Mouse (Mus musculus): ENCODE measurements around the gene Kndc1. TPM values are rescaled to one million over a fixed set of nuclear protein-coding genes. Genes with fewer than 3 reads are reported as not detected.

Kndc1 gene
- polyA plus RNA-seq, 2 experiments from 2014 or later, result 0.44 to 0.58 TPM

- ATAC-seq, result no peak
These were observed 96.4 kb downstream of the Kndc1 start for GRCm38 (mm10) chr7:139990864-139991394.

Other genes starting within 250 kb of the Kndc1 start
- gene Cfap46, start 210.9 kb upstream of the Kndc1 start, polyA plus RNA-seq (2017; shearing (Covaris generic)), result not detected
- gene Adgra1, start 60.5 kb upstream of the Kndc1 start, polyA plus RNA-seq (2017; shearing (Covaris generic)), result not detected
- gene Utf1, start 49.1 kb downstream of the Kndc1 start, polyA plus RNA-seq (2017; shearing (Covaris generic)), result 1 to 10 TPM; 3.7 to 6.1 TPM
- 1 to 10 TPM in 1 of 2 experiments, under 1 TPM in 1; 0.46 to 1.6 TPM for gene 6430531B16Rik, start 84.1 kb downstream of the Kndc1 start, polyA plus RNA-seq (2017; shearing (Covaris generic))
- gene Adam8, start 97.9 kb downstream of the Kndc1 start, polyA plus RNA-seq (2017; shearing (Covaris generic)), result 10 to 100 TPM; 14.0 to 17.8 TPM
- gene Zfp511, start 141.7 kb downstream of the Kndc1 start, polyA plus RNA-seq (2017; shearing (Covaris generic)), result 10 to 100 TPM; 28.8 to 33.0 TPM
- 10 to 100 TPM; 29.2 to 52.0 TPM for gene Tubgcp2, start 142.0 kb downstream of the Kndc1 start, polyA plus RNA-seq (2017; shearing (Covaris generic))
- gene Msx3, start 154.4 kb downstream of the Kndc1 start, polyA plus RNA-seq (2017; shearing (Covaris generic)), result under 1 TPM in 1 of 2 experiments, not detected in 1; 0.20 TPM
- not detected for gene Caly, start 187.9 kb downstream of the Kndc1 start, polyA plus RNA-seq (2017; shearing (Covaris generic))
- gene Prap1, start 198.7 kb downstream of the Kndc1 start, polyA plus RNA-seq (2017; shearing (Covaris generic)), result not detected
- 1 to 10 TPM; 6.0 to 7.6 TPM for gene Fuom, start 207.7 kb downstream of the Kndc1 start, polyA plus RNA-seq (2017; shearing (Covaris generic))
- 1 to 10 TPM; 2.4 to 3.7 TPM for gene Paox, start 221.1 kb downstream of the Kndc1 start, polyA plus RNA-seq (2017; shearing (Covaris generic))
- 10 to 100 TPM; 69.1 to 90.2 TPM for gene Echs1, start 221.8 kb downstream of the Kndc1 start, polyA plus RNA-seq (2017; shearing (Covaris generic))
- gene Mtg1, start 242.9 kb downstream of the Kndc1 start, polyA plus RNA-seq (2017; shearing (Covaris generic)), result 10 to 100 TPM; 28.7 to 33.1 TPM

Data from CD4-positive, CD25-positive, alpha-beta regulatory T cell, adult 4 months (primary cell).